Mouse (Mus musculus) urinary bladder, adult 18-20 months (tissue): ENCODE measurements at regions not wholly inside any gene's neighbourhood (a gene's known extent, or its start where the extent isn't known, plus 50 kb on each side); places are given as distances from the start of the nearest gene placed in this dataset.

Source experiments
- DNase-seq, 2 experiments: peaks; one replicate each; pipeline ENCODE4 v3.0.0; 2022; ENCODE audit warnings: low spot score in 2 of 2, mixed read lengths in 2 of 2

- no peak for DNase-seq
These were observed 588.5 kb downstream of the Plod2 start for GRCm38 (mm10) chr9:93130561-93130960.

GRCm38 (mm10) chr9:93131620-93132200 is 589.7 kb downstream of the Plod2 start:
- DNase-seq, result no peak

GRCm38 (mm10) chr9:93136349-93136748 is 594.3 kb downstream of the Plod2 start:
- no peak for DNase-seq

GRCm38 (mm10) chr9:93170071-93170470 is 628.0 kb downstream of the Plod2 start:
- no peak for DNase-seq

GRCm38 (mm10) chr9:93186638-93187037 is 644.6 kb downstream of the Plod2 start:
- DNase-seq, result no peak

- no peak for DNase-seq
These were observed 690.5 kb downstream of the Plod2 start for GRCm38 (mm10) chr9:93232562-93232961.

- DNase-seq, result no peak
These were observed 710.1 kb downstream of the Plod2 start for GRCm38 (mm10) chr9:93252146-93252545.

GRCm38 (mm10) chr9:93297332-93297731 is 755.3 kb downstream of the Plod2 start:
- no peak for DNase-seq

- no peak for DNase-seq
These were observed 764.7 kb downstream of the Plod2 start for GRCm38 (mm10) chr9:93306753-93307152.

- no peak for DNase-seq
These were observed 787.1 kb downstream of the Plod2 start for GRCm38 (mm10) chr9:93328997-93329682.
